Mouse (Mus musculus) regulatory T cell (primary cell): ENCODE results near the gene Nr1h3.

ENCODE experiments used
- in situ Hi-C: fragments of 300-600 bp; cut with MboI, MseI; formaldehyde crosslinking; loops from one replicate; pipeline ENCODE4 v1.15.1; 2025; ENCODE audit warnings: high pct_unique_total_duplicates

Gene Nr1h3

GRCm38 (mm10) chr2:91186208-91186607 is 16.4 kb downstream of the Nr1h3 start:
- in situ Hi-C loops, result no loop called here

GRCm38 (mm10) chr2:91183711-91184405 is 18.8 kb downstream of the Nr1h3 start, which contains the start of gene Madd:
Gene Madd (minus strand): TSS chr2:91183837.
- in situ Hi-C loops, result no loop called here

- in situ Hi-C loops, result no loop called here
These were observed 19.5 kb downstream of the Nr1h3 start for GRCm38 (mm10) chr2:91183148-91183513.

- in situ Hi-C loops, result no loop called here
These were observed 20.1 kb downstream of the Nr1h3 start for GRCm38 (mm10) chr2:91182405-91183147.

- in situ Hi-C loops, result no loop called here
These were observed 20.6 kb downstream of the Nr1h3 start for GRCm38 (mm10) chr2:91182016-91182404.

GRCm38 (mm10) chr2:91180706-91181105 is 21.9 kb downstream of the Nr1h3 start:
- in situ Hi-C loops, result no loop called here

- in situ Hi-C loops, result no loop called here
These were observed 22.8 kb downstream of the Nr1h3 start for GRCm38 (mm10) chr2:91179825-91180224.

GRCm38 (mm10) chr2:91176234-91176633 is 26.4 kb downstream of the Nr1h3 start:
- in situ Hi-C loops, result no loop called here

GRCm38 (mm10) chr2:91175490-91175889 is 27.1 kb downstream of the Nr1h3 start:
- in situ Hi-C loops, result no loop called here

- in situ Hi-C loops, result loop anchor here (10.0 kb wide), 1 partner anchor 405 kb away; no protein-coding TSS in a partner anchor
These were observed 32.9 kb downstream of the Nr1h3 start for GRCm38 (mm10) chr2:91169587-91170322.

- in situ Hi-C loops, result loop anchor here (10.0 kb wide), 1 partner anchor 407 kb away; no protein-coding TSS in a partner anchor
These were observed 35.0 kb downstream of the Nr1h3 start for GRCm38 (mm10) chr2:91167629-91168028.

GRCm38 (mm10) chr2:91164991-91165390 is 37.6 kb downstream of the Nr1h3 start:
- in situ Hi-C loops, result loop anchor here (5.0 to 10.0 kb wide), 2 partner anchors 410 to 453 kb away; no protein-coding TSS in a partner anchor

GRCm38 (mm10) chr2:91163532-91163931 is 39.1 kb downstream of the Nr1h3 start:
- in situ Hi-C loops, result loop anchor here (5.0 to 10.0 kb wide), 2 partner anchors 411 to 451 kb away; no protein-coding TSS in a partner anchor

GRCm38 (mm10) chr2:91162952-91163351 is 39.7 kb downstream of the Nr1h3 start:
- in situ Hi-C loops, result loop anchor here (5.0 to 10.0 kb wide), 2 partner anchors 412 to 451 kb away; no protein-coding TSS in a partner anchor

GRCm38 (mm10) chr2:91160591-91160990 is 42.0 kb downstream of the Nr1h3 start:
- in situ Hi-C loops, result loop anchor here (5.0 to 10.0 kb wide), 2 partner anchors 414 to 448 kb away; no protein-coding TSS in a partner anchor

- in situ Hi-C loops, result no loop called here
These were observed 45.5 kb downstream of the Nr1h3 start for GRCm38 (mm10) chr2:91157002-91157752.

- in situ Hi-C loops, result no loop called here
These were observed 48.5 kb downstream of the Nr1h3 start for GRCm38 (mm10) chr2:91154091-91154490.

- in situ Hi-C loops, result no loop called here
These were observed 49.7 kb downstream of the Nr1h3 start for GRCm38 (mm10) chr2:91152885-91153377.

- in situ Hi-C loops, result no loop called here
These were observed 51.3 kb downstream of the Nr1h3 start for GRCm38 (mm10) chr2:91151331-91151730.

GRCm38 (mm10) chr2:91148101-91148500 is 54.5 kb downstream of the Nr1h3 start:
- in situ Hi-C loops, result no loop called here

- in situ Hi-C loops, result no loop called here
These were observed 59.2 kb downstream of the Nr1h3 start for GRCm38 (mm10) chr2:91143401-91143800.
